Mouse (Mus musculus): ENCODE results near the gene Gtdc1. TPM values are rescaled to one million over a fixed set of nuclear protein-coding genes. Genes with fewer than 3 reads are reported as not detected.
A peak's percentile ranks its signal among the peaks of the same experiment; 100 is the strongest.

Gene Gtdc1
- total RNA-seq (2014; fragmentation: Nextera tagmentation) (41.8 and 47.1 TPM in 2 replicates), total RNA-seq (2017) (22.2 and 28.7 TPM in 2 replicates), polyA plus RNA-seq (2012) (1.3 and 1.7 TPM in 2 replicates)

GRCm38 (mm10) chr2:44927482-44927811, at the start of gene Gtdc1:
TSS of gene Gtdc1 (minus strand) at chr2:44927657.
- ATAC-seq (ENCODE audit: extremely low read depth, insufficient number of reproducible peaks, low FRiP score, poor library complexity, severe bottlenecking) = no peak

DNA sequence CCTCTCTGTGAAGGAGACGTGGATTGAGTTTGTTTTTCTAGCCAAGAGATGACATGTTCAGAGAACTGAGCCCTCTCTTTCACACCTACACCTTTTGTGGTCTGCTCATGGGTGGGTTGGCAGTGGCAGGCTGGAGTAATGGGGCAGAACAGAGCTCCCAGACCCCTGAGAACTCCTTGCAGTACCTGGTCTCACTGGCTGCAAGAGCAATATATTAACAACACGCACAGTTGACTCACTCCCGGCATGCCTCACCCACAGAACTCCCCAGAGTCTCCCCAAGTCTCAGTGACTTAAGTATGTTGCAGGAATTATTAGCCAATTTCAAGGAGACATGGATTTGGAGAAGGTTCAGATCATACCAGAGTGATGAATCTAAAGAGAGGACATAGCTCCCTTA, 49.6 kb upstream of the Gtdc1 start:
- Histone ChIP-seq H3K36me3 (replicated peaks) (no peaks in the 10 kb centered on the region), H3K9me3 (replicated peaks) (no peaks in the 10 kb centered on the region), H3K4me3 (ENCODE audit: low read depth, low read length) (no peak overlapping the region), H3K4me1 (ENCODE audit: insufficient read depth, low read depth, low read length) (peaks cover 4% of the 10 kb centered on the region; the same call in 1 of the 2 replicates), H3K27me3 (ENCODE audit: insufficient read depth, low read length) (0 out of 2 replicates have a peak, but pooled peaks cover 2% of the 10 kb centered on the region)
- ATAC-seq (ENCODE audit: extremely low read depth, insufficient number of reproducible peaks, low FRiP score, poor library complexity, severe bottlenecking) = no peak
- no peak for TF ChIP-seq CTCF (IDR thresholded peaks at IDR 0.05; ENCODE audit: low read depth, low read length)
- TF ChIP-seq GATA1 (IDR thresholded peaks at IDR 0.05; ENCODE audit: borderline replicate concordance, low read length) = no peak
- no peak for TF ChIP-seq POLR2AphosphoS5 (IDR thresholded peaks at IDR 0.05; ENCODE audit: insufficient replicate concordance, low read depth, low read length)
- TF ChIP-seq TAL1 (conservative IDR thresholded peaks at IDR 0.05; ENCODE audit: low read depth, low read length) = no peak
- no peak for DNase-seq (ENCODE audit: low spot score)

More at GRCm38 (mm10) chr2:44927482-44927811, at the start of gene Gtdc1:
- Histone ChIP-seq H3K4me1 (ENCODE audit: insufficient read depth, low read depth, low read length) (peaks cover 37% of the 10 kb centered on the region), H3K9me3 (replicated peaks) (no peaks in the 10 kb centered on the region), H3K27me3 (ENCODE audit: insufficient read depth, low read length) (no peaks in the 10 kb centered on the region), H3K4me3 (ENCODE audit: low read depth, low read length) (peak within 1 kb of the TSS; percentile 86), H3K36me3 (replicated peaks) (no peaks in the 10 kb centered on the region)
- no peak for TF ChIP-seq CTCF (IDR thresholded peaks at IDR 0.05; ENCODE audit: low read depth, low read length)
- no peak for TF ChIP-seq GATA2 (IDR thresholded peaks at IDR 0.05; ENCODE audit: borderline replicate concordance, low read depth, low read length)
- TF ChIP-seq TAL1 (conservative IDR thresholded peaks at IDR 0.05; ENCODE audit: low read depth, low read length) = no peak
- no peak for TF ChIP-seq GATA1 (IDR thresholded peaks at IDR 0.05; ENCODE audit: borderline replicate concordance, low read length)
- TF ChIP-seq POLR2AphosphoS5 (IDR thresholded peaks at IDR 0.05; ENCODE audit: insufficient replicate concordance, low read depth, low read length) = no peak
- DNase-seq (ENCODE audit: low spot score) = no peak

DNA sequence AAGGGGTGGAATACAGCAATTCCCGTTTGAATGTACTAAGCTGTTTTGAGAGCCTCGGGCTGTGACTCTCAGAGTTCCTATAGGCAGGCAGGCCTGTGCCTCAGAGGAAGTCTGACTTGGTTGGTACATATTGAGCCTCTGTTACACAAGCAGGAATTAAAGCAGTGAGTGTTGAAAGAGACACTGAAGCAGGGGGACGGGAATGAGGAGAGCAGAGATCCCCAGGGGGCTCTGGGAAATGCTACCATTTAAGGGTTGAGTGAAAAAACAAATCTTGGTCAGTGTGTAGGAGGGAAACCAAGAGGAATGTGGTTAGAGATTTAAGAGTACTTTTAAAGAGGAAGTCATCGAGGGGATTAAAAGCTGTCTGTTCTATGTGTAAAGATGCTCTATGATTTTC, 49.0 kb upstream of the Gtdc1 start:
- ATAC-seq (ENCODE audit: extremely low read depth, insufficient number of reproducible peaks, low FRiP score, poor library complexity, severe bottlenecking) (no peak), DNase-seq (ENCODE audit: low spot score) (no peak)
- no peak for TF ChIP-seq POLR2AphosphoS5 (IDR thresholded peaks at IDR 0.05; ENCODE audit: insufficient replicate concordance, low read depth, low read length)
- TF ChIP-seq CTCF (IDR thresholded peaks at IDR 0.05; ENCODE audit: low read depth, low read length) = no peak
- TF ChIP-seq TAL1 (conservative IDR thresholded peaks at IDR 0.05; ENCODE audit: low read depth, low read length) = no peak
- no peak for TF ChIP-seq GATA1 (IDR thresholded peaks at IDR 0.05; ENCODE audit: borderline replicate concordance, low read length)
- TF ChIP-seq GATA2 (IDR thresholded peaks at IDR 0.05; ENCODE audit: borderline replicate concordance, low read depth, low read length) = no peak
- H3K4me1 ChIP-seq (ENCODE audit: insufficient read depth, low read depth, low read length) = peaks cover 1% of the 10 kb centered on the region; the same call in 1 of the 2 replicates
- H3K36me3 ChIP-seq (replicated peaks) = no peaks in the 10 kb centered on the region
- H3K4me3 ChIP-seq (ENCODE audit: low read depth, low read length) = no peak overlapping the region
- H3K27me3 ChIP-seq (ENCODE audit: insufficient read depth, low read length) = 0 out of 2 replicates have a peak, but pooled peaks cover 2% of the 10 kb centered on the region
- H3K9me3 ChIP-seq (replicated peaks) = no peaks in the 10 kb centered on the region

GRCm38 (mm10) chr2:44973828-44974227, 46.4 kb upstream of the Gtdc1 start:
- no peak for ATAC-seq (ENCODE audit: extremely low read depth, insufficient number of reproducible peaks, low FRiP score, poor library complexity, severe bottlenecking)

DNA sequence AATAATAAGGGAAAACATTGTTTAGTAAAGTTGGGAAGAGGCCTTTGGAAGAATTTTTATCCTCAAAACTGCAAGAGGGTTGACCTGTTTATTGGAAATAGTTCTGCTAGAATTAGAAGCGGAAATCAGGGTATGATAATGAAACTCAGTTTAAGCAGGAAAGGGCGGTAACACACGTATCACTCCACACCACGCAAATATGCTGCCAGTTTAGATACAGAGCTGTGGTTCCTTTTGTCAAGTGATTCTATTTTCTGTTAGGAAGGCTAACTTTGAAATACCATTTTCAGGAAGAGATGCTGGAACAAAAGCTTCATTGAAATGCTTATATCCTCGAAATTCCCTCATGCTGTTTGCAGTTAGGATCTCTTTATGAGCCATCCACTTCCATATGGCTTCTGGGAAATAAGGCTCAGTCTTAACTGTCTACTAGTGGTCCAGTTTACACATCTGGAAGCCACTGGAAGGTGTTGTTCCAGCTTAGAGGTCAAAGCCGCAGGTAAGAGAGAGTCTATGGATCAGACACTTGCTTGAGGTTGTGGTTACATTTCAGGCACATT, 42.7 kb upstream of the Gtdc1 start:
- H3K9me3 ChIP-seq (replicated peaks) = no peaks in the 10 kb centered on the region
- H3K4me1 ChIP-seq (ENCODE audit: insufficient read depth, low read depth, low read length) = peaks cover 7% of the 10 kb centered on the region
- ATAC-seq (ENCODE audit: extremely low read depth, insufficient number of reproducible peaks, low FRiP score, poor library complexity, severe bottlenecking) (no peak), DNase-seq (ENCODE audit: low spot score) (no peak)
- no peaks in the 10 kb centered on the region for H3K27me3 ChIP-seq (ENCODE audit: insufficient read depth, low read length)
- H3K4me3 ChIP-seq (ENCODE audit: low read depth, low read length) = no peak overlapping the region
- H3K36me3 ChIP-seq (replicated peaks) = no peaks in the 10 kb centered on the region
- TF ChIP-seq POLR2AphosphoS5 (IDR thresholded peaks at IDR 0.05; ENCODE audit: insufficient replicate concordance, low read depth, low read length) = no peak

More at GRCm38 (mm10) chr2:44973828-44974227, 46.4 kb upstream of the Gtdc1 start:
- Histone ChIP-seq H3K27me3 (ENCODE audit: insufficient read depth, low read length) (no peaks in the 10 kb centered on the region), H3K9me3 (replicated peaks) (no peaks in the 10 kb centered on the region), H3K4me1 (ENCODE audit: insufficient read depth, low read depth, low read length) (peaks cover 7% of the 10 kb centered on the region), H3K36me3 (replicated peaks) (no peaks in the 10 kb centered on the region), H3K4me3 (ENCODE audit: low read depth, low read length) (no peak overlapping the region)
- TF ChIP-seq GATA1 (IDR thresholded peaks at IDR 0.05; ENCODE audit: borderline replicate concordance, low read length) (no peak), POLR2AphosphoS5 (IDR thresholded peaks at IDR 0.05; ENCODE audit: insufficient replicate concordance, low read depth, low read length) (no peak), TAL1 (conservative IDR thresholded peaks at IDR 0.05; ENCODE audit: low read depth, low read length) (no peak), GATA2 (IDR thresholded peaks at IDR 0.05; ENCODE audit: borderline replicate concordance, low read depth, low read length) (no peak), CTCF (IDR thresholded peaks at IDR 0.05; ENCODE audit: low read depth, low read length) (no peak)
- DNase-seq (ENCODE audit: low spot score) = no peak

DNA sequence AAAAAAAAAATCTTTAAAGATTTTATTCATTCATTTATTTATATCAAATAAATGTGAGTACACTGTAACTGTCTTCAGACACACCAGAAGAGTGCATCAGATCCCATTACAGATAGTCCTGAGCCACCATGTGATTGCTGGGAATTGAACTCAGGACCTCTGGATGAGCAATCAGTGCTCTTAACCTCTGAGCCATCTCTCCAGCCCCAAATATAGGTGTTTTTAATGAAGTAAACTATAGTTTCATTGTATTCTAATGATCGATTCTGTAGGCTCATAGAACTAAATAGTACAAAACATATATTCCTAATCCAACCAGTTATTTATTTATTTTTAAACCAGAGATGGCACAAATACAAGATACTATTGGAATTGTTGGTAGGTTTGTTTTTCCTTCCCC, 42.2 kb upstream of the Gtdc1 start:
- Histone ChIP-seq H3K27me3 (ENCODE audit: insufficient read depth, low read length) (no peaks in the 10 kb centered on the region), H3K36me3 (replicated peaks) (no peaks in the 10 kb centered on the region), H3K9me3 (replicated peaks) (no peaks in the 10 kb centered on the region), H3K4me3 (ENCODE audit: low read depth, low read length) (no peak overlapping the region), H3K4me1 (ENCODE audit: insufficient read depth, low read depth, low read length) (peaks cover 7% of the 10 kb centered on the region)
- ATAC-seq (ENCODE audit: extremely low read depth, insufficient number of reproducible peaks, low FRiP score, poor library complexity, severe bottlenecking) (no peak), DNase-seq (ENCODE audit: low spot score) (no peak)
- TF ChIP-seq GATA2 (IDR thresholded peaks at IDR 0.05; ENCODE audit: borderline replicate concordance, low read depth, low read length) = no peak
- no peak for TF ChIP-seq CTCF (IDR thresholded peaks at IDR 0.05; ENCODE audit: low read depth, low read length)
- no peak for TF ChIP-seq TAL1 (conservative IDR thresholded peaks at IDR 0.05; ENCODE audit: low read depth, low read length)
- no peak for TF ChIP-seq GATA1 (IDR thresholded peaks at IDR 0.05; ENCODE audit: borderline replicate concordance, low read length)
- TF ChIP-seq POLR2AphosphoS5 (IDR thresholded peaks at IDR 0.05; ENCODE audit: insufficient replicate concordance, low read depth, low read length) = no peak

Measured in G1E (cell line).